Mouse (Mus musculus) ES-E14 (cell line): ENCODE measurements around the gene Grtp1. TPM values are rescaled to one million over a fixed set of nuclear protein-coding genes. Genes with fewer than 3 reads are reported as not detected.
A peak's percentile ranks its signal among the peaks of the same experiment; 100 is the strongest.

Experiments
- DNase-seq: peaks from one replicate; pipeline ENCODE4 v3.0.0-alpha.2; 2013; ENCODE audit warnings: low read depth, low spot score
- H3K27ac ChIP-seq: 2 replicates; pipeline ENCODE4 v1.5.1; 2012; ENCODE audit warnings: low read depth, mild to moderate bottlenecking, low read length, moderate library complexity, mixed read lengths; ENCODE audit not compliant: poor library complexity, insufficient read depth, severe bottlenecking
- H3K36me3 ChIP-seq: 2 replicates; pipeline ENCODE4 v1.6.1; 2012; ENCODE audit warnings: mild to moderate bottlenecking, low read length, moderate library complexity, mixed read lengths; ENCODE audit not compliant: control insufficient read depth, poor library complexity, insufficient read depth, severe bottlenecking
- H3K4me1 ChIP-seq, 2 experiments: fragments of 150-350 bp in 1 of 2; sonication (generic) in 1 of 2; 2 replicates each; pipeline ENCODE4 v1.6.1; 2012; ENCODE audit warnings: low read length in 2 of 2, mild to moderate bottlenecking in 1 of 2, mixed read lengths in 1 of 2; ENCODE audit not compliant: control insufficient read depth in 2 of 2, insufficient read depth in 2 of 2, poor library complexity in 1 of 2
- H3K4me3 ChIP-seq, 2 experiments: fragments of 150-350 bp in 1 of 2; sonication (generic) in 1 of 2; 2 replicates each; pipeline ENCODE4 v1.5.1; 2012; ENCODE audit warnings: low read length in 2 of 2, low read depth in 1 of 2, mild to moderate bottlenecking in 1 of 2, mixed read lengths in 1 of 2; ENCODE audit not compliant: insufficient read depth in 1 of 2, poor library complexity in 1 of 2, severe bottlenecking in 1 of 2
- H3K9ac ChIP-seq: 2 replicates; pipeline ENCODE4 v1.6.1; 2012; ENCODE audit warnings: low read depth, mild to moderate bottlenecking, low read length, mixed read lengths; ENCODE audit not compliant: poor library complexity, insufficient read depth, severe bottlenecking
- H3K9me3 ChIP-seq: fragments of 150-350 bp; sonication (generic); 2 replicates; pipeline ENCODE4 v1.6.1; 2012; ENCODE audit warnings: low read depth, mild to moderate bottlenecking, low read length; ENCODE audit not compliant: control insufficient read depth, insufficient read depth
- CHD2 ChIP-seq: IDR thresholded peaks from 2 replicates; pipeline ENCODE4 v1.6.1; 2014; ENCODE audit warnings: mild to moderate bottlenecking, low read depth, low read length, inconsistent platforms
- HCFC1 ChIP-seq: IDR thresholded peaks from 2 replicates; pipeline ENCODE4 v1.6.1; 2012; ENCODE audit warnings: low read length, inconsistent platforms, borderline replicate concordance; ENCODE audit not compliant: insufficient read depth
- MAFK ChIP-seq: IDR thresholded peaks from 2 replicates; pipeline ENCODE4 v1.6.1; 2014; ENCODE audit warnings: mild to moderate bottlenecking, low read depth, low read length, inconsistent platforms; ENCODE audit not compliant: insufficient read depth
- ZC3H11A ChIP-seq: IDR thresholded peaks from 2 replicates; pipeline ENCODE4 v1.6.1; 2012; ENCODE audit warnings: low read depth, mild to moderate bottlenecking, inconsistent platforms, low read length, borderline replicate concordance
- ZNF384 ChIP-seq: IDR thresholded peaks from 2 replicates; pipeline ENCODE4 v1.6.1; 2012; ENCODE audit warnings: low read depth, low read length, inconsistent platforms
- in situ Hi-C, 2 experiments: fragments of 600-800 bp; cut with MboI; formaldehyde crosslinking; loops; one replicate each; pipeline ENCODE4 v1.15.1; 2025; ENCODE audit warnings: low sequenced_read_pairs in 2 of 2, inconsistent platforms in 1 of 2; ENCODE audit not compliant: unreplicated experiment in 2 of 2
- total RNA-seq: library from RNA; depleted of rRNA; stranded (reverse); fragments of 300-350 nt; gene quantifications from 2 replicates; pipeline ENCODE4 v1.2.3, GENCODE M21; 2012

Grtp1 gene
- total RNA-seq, 1 experiment = 36.3 TPM

GRCm38 (mm10) chr8:13217093-13217492 is 16.7 kb upstream of the Grtp1 start:
- H3K4me3 ChIP-seq = no peak overlapping the region
- H3K27ac ChIP-seq = no peak overlapping the region
- peaks cover 4 to 21% of the 10 kb centered on the region in 2 experiments; a peak in 3 of 4 replicates for H3K4me1 ChIP-seq
- no peak for TF ChIP-seq MAFK
- TF ChIP-seq HCFC1 = no peak
- TF ChIP-seq ZC3H11A = no peak
- no peak for TF ChIP-seq CHD2
- no peak for TF ChIP-seq ZNF384
- no peak for DNase-seq
- in situ Hi-C loops = no loop called here
- H3K36me3 ChIP-seq = no peaks in the 10 kb centered on the region
- H3K9ac ChIP-seq = no peak overlapping the region
- no peaks in the 10 kb centered on the region for H3K9me3 ChIP-seq

GRCm38 (mm10) chr8:13216386-13216785 is 16.0 kb upstream of the Grtp1 start:
- in situ Hi-C loops = no loop called here
- H3K27ac ChIP-seq = no peak overlapping the region
- H3K4me3 ChIP-seq = no peak overlapping the region
- H3K4me1 ChIP-seq = peaks cover 4 to 21% of the 10 kb centered on the region in 2 experiments; a peak in 3 of 4 replicates
- no peaks in the 10 kb centered on the region for H3K9me3 ChIP-seq
- H3K9ac ChIP-seq = no peak overlapping the region
- no peak for DNase-seq
- TF ChIP-seq ZC3H11A = no peak
- no peak for TF ChIP-seq MAFK
- TF ChIP-seq CHD2 = no peak
- no peak for TF ChIP-seq ZNF384
- TF ChIP-seq HCFC1 = no peak
- H3K36me3 ChIP-seq = no peaks in the 10 kb centered on the region

GRCm38 (mm10) chr8:13213479-13214268 is 13.3 kb upstream of the Grtp1 start:
- Histone ChIP-seq H3K4me1 (peaks cover 9 to 18% of the 10 kb centered on the region in 2 experiments), H3K4me3 (no peak overlapping the region), H3K9ac (no peak overlapping the region), H3K9me3 (no peaks in the 10 kb centered on the region), H3K27ac (no peak overlapping the region), H3K36me3 (no peaks in the 10 kb centered on the region)
- TF ChIP-seq MAFK = 0 out of 2 replicates have a peak, but pooled peaks have one; percentile 17
- TF ChIP-seq ZNF384 = no peak
- peak; percentile 85 for DNase-seq
- in situ Hi-C loops = no loop called here

GRCm38 (mm10) chr8:13209770-13210169 is 9.3 kb upstream of the Grtp1 start:
- Histone ChIP-seq H3K4me1 (peaks cover 24 to 37% of the 10 kb centered on the region in 2 experiments), H3K27ac (no peak overlapping the region; the same call in 1 of the 2 replicates), H3K36me3 (no peaks in the 10 kb centered on the region), H3K9ac (no peak overlapping the region), H3K9me3 (no peaks in the 10 kb centered on the region), H3K4me3 (no peak overlapping the region)
- no peak for DNase-seq
- TF ChIP-seq HCFC1 (no peak), ZC3H11A (no peak), ZNF384 (no peak), MAFK (no peak), CHD2 (no peak)
- in situ Hi-C loops = no loop called here
